Mouse (Mus musculus): ENCODE results near the gene Rapsn. TPM values are rescaled to one million over a fixed set of nuclear protein-coding genes. Genes with fewer than 3 reads are reported as not detected.

Gene Rapsn
- 0.41 and 0.86 TPM in 2 replicates for polyA plus RNA-seq (2012; rRNA removed)

GRCm38 (mm10) chr2:91035385-91035784, at the start of gene Rapsn:
Gene Rapsn, plus strand, starts transcription at chr2:91035620.

GRCm38 (mm10) chr2:91053934-91054382, 18.5 kb downstream of the Rapsn start, which contains the start of gene Psmc3:
Gene Psmc3, plus strand, starts transcription at chr2:91054009.

GRCm38 (mm10) chr2:91070076-91070800, 34.8 kb downstream of the Rapsn start, which contains the start of gene Slc39a13:
Gene Slc39a13, minus strand, starts transcription at chr2:91070417.

GRCm38 (mm10) chr2:91081775-91082695, 46.6 kb downstream of the Rapsn start, which contains the start of gene Spi1:
Gene Spi1, plus strand, starts transcription at chr2:91082390.

Other genes with a start within 250 kb of the Rapsn start
- 47.7 and 64.4 TPM in 2 replicates for gene Mtch2, start 188.5 kb upstream of the Rapsn start, polyA plus RNA-seq (2012; rRNA removed)
- gene C1qtnf4, start 149.8 kb upstream of the Rapsn start, polyA plus RNA-seq (2012; rRNA removed), result 7.9 and 10.7 TPM in 2 replicates
- gene Kbtbd4, start 130.9 kb upstream of the Rapsn start, polyA plus RNA-seq (2012; rRNA removed), result 10.0 and 11.1 TPM in 2 replicates
- gene Ndufs3, start 130.8 kb upstream of the Rapsn start, polyA plus RNA-seq (2012; rRNA removed), result 128 and 136 TPM in 2 replicates
- 36.7 and 43.2 TPM in 2 replicates for gene Celf1, start 95.2 kb upstream of the Rapsn start, polyA plus RNA-seq (2012; rRNA removed)
- gene Psmc3, start 18.4 kb downstream of the Rapsn start, polyA plus RNA-seq (2012; rRNA removed), result 59.8 and 61.7 TPM in 2 replicates
- 46.1 TPM in 2 replicates for gene Slc39a13, start 34.8 kb downstream of the Rapsn start, polyA plus RNA-seq (2012; rRNA removed)
- gene Spi1, start 46.8 kb downstream of the Rapsn start, polyA plus RNA-seq (2012; rRNA removed), result 15.6 and 22.3 TPM in 2 replicates
- 0.02 TPM in 1 of 2 replicates, not detected in the other for gene Mybpc3, start 82.5 kb downstream of the Rapsn start, polyA plus RNA-seq (2012; rRNA removed)
- gene Madd, start 148.2 kb downstream of the Rapsn start, polyA plus RNA-seq (2012; rRNA removed), result 16.8 and 17.6 TPM in 2 replicates
- gene Nr1h3, start 167.2 kb downstream of the Rapsn start, polyA plus RNA-seq (2012; rRNA removed), result 28.8 and 38.4 TPM in 2 replicates
- 21.2 and 23.3 TPM in 2 replicates for gene Acp2, start 167.3 kb downstream of the Rapsn start, polyA plus RNA-seq (2012; rRNA removed)
- gene Ddb2, start 201.4 kb downstream of the Rapsn start, polyA plus RNA-seq (2012; rRNA removed), result 8.8 and 10.1 TPM in 2 replicates
- 15.4 and 18.1 TPM in 2 replicates for gene Pacsin3, start 220.3 kb downstream of the Rapsn start, polyA plus RNA-seq (2012; rRNA removed)
- 27.0 and 34.0 TPM in 2 replicates for gene Arfgap2, start 229.4 kb downstream of the Rapsn start, polyA plus RNA-seq (2012; rRNA removed)

All from colon, adult 2 months (tissue).